Mouse (Mus musculus) adrenal gland, adult 8-10 months (tissue): Measurements from ENCODE around the gene Dpp8. TPM values are rescaled to one million over a fixed set of nuclear protein-coding genes. Genes with fewer than 3 reads are reported as not detected.

Source experiments
- total RNA-seq, 4 experiments: library from RNA; stranded (reverse); gene quantifications; 2 replicates each; pipeline ENCODE4 v1.2.4; 2022

Gene Dpp8
- total RNA-seq, 4 experiments from 2014 or later: 90.7 to 123 (median 113) TPM

Other genes starting within 250 kb of the Dpp8 start
- 10 to 100 TPM; 15.1 to 42.4 (median 29.1) TPM for gene Dennd4a, start 221.1 kb upstream of the Dpp8 start, total RNA-seq
- gene Slc24a1, start 80.8 kb upstream of the Dpp8 start, total RNA-seq: not detected
- 10 to 100 TPM; 27.2 to 31.9 (median 28.8) TPM for gene Ints14, start 71.5 kb upstream of the Dpp8 start, total RNA-seq
- 100 to 1,000 TPM; 321 to 416 (median 344) TPM for gene Hacd3, start 10.7 kb upstream of the Dpp8 start, total RNA-seq
- gene Igdcc4, start 69.1 kb downstream of the Dpp8 start, total RNA-seq: 10 to 100 TPM; 28.6 to 67.1 (median 44.5) TPM
- gene Igdcc3, start 108.8 kb downstream of the Dpp8 start, total RNA-seq: 1 to 10 TPM in 3 of 4 experiments, under 1 TPM in 1; 0.84 to 4.0 (median 2.4) TPM
- 10 to 100 TPM; 16.2 to 44.2 (median 33.1) TPM for gene Parp16, start 162.9 kb downstream of the Dpp8 start, total RNA-seq
- 10 to 100 TPM in 1 of 4 experiments, 1 to 10 TPM in 3; 3.2 to 10.7 (median 6.1) TPM for gene Cilp, start 232.8 kb downstream of the Dpp8 start, total RNA-seq